Mouse (Mus musculus) liver, embryonic 14.5 days (tissue): ENCODE measurements around the gene Ptbp3.

Source experiments
- CTCF ChIP-seq: IDR thresholded peaks from 2 replicates; pipeline ENCODE4 v1.5.1; 2016; ENCODE audit warnings: antibody characterized with exemption, low read depth, control low read depth
- EP300 ChIP-seq: IDR thresholded peaks from 2 replicates; pipeline ENCODE4 v1.6.1; 2016; ENCODE audit warnings: antibody characterized with exemption, low read depth

DNA sequence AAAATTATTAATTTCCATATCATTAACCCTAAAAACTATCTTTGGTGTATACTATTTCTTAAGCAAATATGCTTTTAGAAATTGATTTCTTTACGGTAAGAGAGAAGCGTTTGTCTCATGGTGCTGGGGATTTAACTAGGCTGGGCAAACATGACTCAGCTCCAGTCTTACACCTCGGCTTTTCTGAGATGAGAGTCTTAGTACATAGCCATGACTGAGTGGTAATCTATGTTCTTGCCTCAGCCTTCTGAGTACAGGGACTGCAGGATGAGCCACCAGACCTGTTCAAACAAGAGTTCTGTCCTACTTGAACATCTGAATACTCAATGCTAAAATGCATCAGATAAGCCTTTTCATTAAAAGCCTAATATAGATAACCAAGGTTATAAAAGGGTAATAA is 24.3 kb downstream of the Ptbp3 start:
- TF ChIP-seq EP300 (no peak), CTCF (no peak)
